7 mouse cellular contexts compared by ENCODE assay signal in genomic region chr2:31460025-31460571, GRCm38 (mm10). TPM values are rescaled to one million over a fixed set of nuclear protein-coding genes. Genes with fewer than 3 reads are reported as not detected.
DNase-seq lines count a peak whose midpoint lies in the region; ATAC-seq and TF ChIP-seq lines count a peak whose summit lies in the region.

No protein-coding gene starts in this region.

- 1% methylated on average over 48 of the region's 48 CpGs for WGBS in hindbrain, embryonic 13.5 days
- WGBS in limb, embryonic 14.5 days = 1% methylated on average over 44 of the region's 48 CpGs
- WGBS in midbrain, embryonic 15.5 days = under 1% methylated on average over 48 of the region's 48 CpGs

- H3K9ac ChIP-seq in hindbrain, embryonic 13.5 days = peak overlapping the region; percentile 65
- peak overlapping the region; percentile 59 for H3K9ac ChIP-seq in limb, embryonic 14.5 days (ENCODE audit: low read depth, low read length, severe bottlenecking)
- peak overlapping the region; percentile 52 for H3K9ac ChIP-seq in midbrain, embryonic 15.5 days

- peak; percentile 65 for ATAC-seq in hindbrain, embryonic 13.5 days (ENCODE audit: low FRiP score)
- ATAC-seq in limb, embryonic 14.5 days (ENCODE audit: low FRiP score, low read depth) = peak; percentile 58; the same call in 1 of the 2 replicates
- peak; percentile 58 for ATAC-seq in midbrain, embryonic 15.5 days (replicated peaks)

- H3K27me3 ChIP-seq in hindbrain, embryonic 13.5 days = peaks cover 91% of the 10 kb centered on the region
- peaks cover 25% of the 10 kb centered on the region; the same call in 1 of the 2 replicates for H3K27me3 ChIP-seq in limb, embryonic 14.5 days (ENCODE audit: control insufficient read depth, insufficient read depth, low read length)
- peaks cover 36% of the 10 kb centered on the region for H3K27me3 ChIP-seq in midbrain, embryonic 15.5 days (replicated peaks)

- peaks cover 10% of the 10 kb centered on the region for H3K4me1 ChIP-seq in hindbrain, embryonic 13.5 days (replicated peaks)
- 0 out of 2 replicates have a peak, but pooled peaks cover 3% of the 10 kb centered on the region for H3K4me1 ChIP-seq in limb, embryonic 14.5 days (ENCODE audit: control insufficient read depth, insufficient read depth, low read length)
- H3K4me1 ChIP-seq in midbrain, embryonic 15.5 days = peaks cover 10% of the 10 kb centered on the region

- TF ChIP-seq POLR2A in limb, embryonic 14.5 days (IDR thresholded peaks at IDR 0.05; ENCODE audit: borderline replicate concordance, extremely low read depth, insufficient read depth, insufficient read length) = no peak

- peak overlapping the region; percentile 40 for H3K4me3 ChIP-seq in hindbrain, embryonic 13.5 days
- H3K4me3 ChIP-seq in limb, embryonic 14.5 days (replicated peaks; ENCODE audit: low read length) = peak overlapping the region; percentile 36
- peak overlapping the region; percentile 42 for H3K4me3 ChIP-seq in midbrain, embryonic 15.5 days

- peak; percentile 47 for DNase-seq in ovary, adult 18-20 months (ENCODE audit: low spot score)
- no peak for DNase-seq in ovary, postnatal 14 days (ENCODE audit: low spot score)
- peak; percentile 79 for DNase-seq in embryo, embryonic 10 days (ENCODE audit: low spot score)
- DNase-seq in limb, embryonic 14.5 days (ENCODE audit: low spot score) = no peak
- peak; percentile 48 for DNase-seq in testis, postnatal 14 days (ENCODE audit: low spot score)

- H3K4me2 ChIP-seq in hindbrain, embryonic 13.5 days = peak overlapping the region; percentile 65
- H3K4me2 ChIP-seq in limb, embryonic 14.5 days (replicated peaks; ENCODE audit: low read depth, low read length, severe bottlenecking) = peak overlapping the region; percentile 79
- H3K4me2 ChIP-seq in midbrain, embryonic 15.5 days = peak overlapping the region; percentile 80

- no peaks in the 10 kb centered on the region for H3K36me3 ChIP-seq in hindbrain, embryonic 13.5 days
- no peaks in the 10 kb centered on the region for H3K36me3 ChIP-seq in limb, embryonic 14.5 days (ENCODE audit: control insufficient read depth, insufficient read depth, low read length)
- no peaks in the 10 kb centered on the region for H3K36me3 ChIP-seq in midbrain, embryonic 15.5 days (replicated peaks)

- H3K27ac ChIP-seq in hindbrain, embryonic 13.5 days = no peak overlapping the region
- H3K27ac ChIP-seq in limb, embryonic 14.5 days (replicated peaks; ENCODE audit: low read depth, low read length) = no peak overlapping the region
- H3K27ac ChIP-seq in midbrain, embryonic 15.5 days = no peak overlapping the region

- H3K9me3 ChIP-seq in hindbrain, embryonic 13.5 days = no peaks in the 10 kb centered on the region
- no peaks in the 10 kb centered on the region for H3K9me3 ChIP-seq in limb, embryonic 14.5 days (ENCODE audit: control insufficient read depth, low read length)
- no peaks in the 10 kb centered on the region for H3K9me3 ChIP-seq in midbrain, embryonic 15.5 days

RNA-seq across cellular contexts. Expression of gene Ass1, which starts 9.9 kb away (rescaled TPM):
- 8.0 TPM in 2 replicates for polyA plus RNA-seq in hindbrain, embryonic 13.5 days (2015; fragmentation: Nextera tagmentation; extraction: Ambion mirVana)
- 15.4 and 17.1 TPM in 2 replicates for polyA plus RNA-seq in limb, embryonic 14.5 days (2012; rRNA removed)
- 21.3 and 27.1 TPM in 2 replicates for polyA plus RNA-seq in limb, embryonic 14.5 days (2014; fragmentation: Nextera tagmentation; extraction: Ambion mirVana)
- polyA plus RNA-seq in midbrain, embryonic 15.5 days (2015; fragmentation: Nextera tagmentation; extraction: Ambion mirVana) = 7.6 and 9.4 TPM in 2 replicates

Comparison
In these comparisons a context has a peak if more than half of its experiments do, and no peak if none do; other contexts are left out.
1. DNase-seq: peak in ovary, adult 18-20 months (single experiment), embryo, embryonic 10 days (single experiment) and testis, postnatal 14 days (single experiment); none in ovary, postnatal 14 days (single experiment) and limb, embryonic 14.5 days (single experiment).
2. Peak in every context shown above with its lines, with median percentiles within 50 percentile points of each other: ATAC-seq, H3K4me2 ChIP-seq, H3K4me3 ChIP-seq and H3K9ac ChIP-seq.